Mouse (Mus musculus): ENCODE measurements around the gene 6330409D20Rik. TPM values are rescaled to one million over a fixed set of nuclear protein-coding genes. Genes with fewer than 3 reads are reported as not detected.
A peak's percentile ranks its signal among the peaks of the same experiment; 100 is the strongest.

6330409D20Rik gene
- polyA plus RNA-seq, 1 experiment from 2014 or later = not detected

DNA sequence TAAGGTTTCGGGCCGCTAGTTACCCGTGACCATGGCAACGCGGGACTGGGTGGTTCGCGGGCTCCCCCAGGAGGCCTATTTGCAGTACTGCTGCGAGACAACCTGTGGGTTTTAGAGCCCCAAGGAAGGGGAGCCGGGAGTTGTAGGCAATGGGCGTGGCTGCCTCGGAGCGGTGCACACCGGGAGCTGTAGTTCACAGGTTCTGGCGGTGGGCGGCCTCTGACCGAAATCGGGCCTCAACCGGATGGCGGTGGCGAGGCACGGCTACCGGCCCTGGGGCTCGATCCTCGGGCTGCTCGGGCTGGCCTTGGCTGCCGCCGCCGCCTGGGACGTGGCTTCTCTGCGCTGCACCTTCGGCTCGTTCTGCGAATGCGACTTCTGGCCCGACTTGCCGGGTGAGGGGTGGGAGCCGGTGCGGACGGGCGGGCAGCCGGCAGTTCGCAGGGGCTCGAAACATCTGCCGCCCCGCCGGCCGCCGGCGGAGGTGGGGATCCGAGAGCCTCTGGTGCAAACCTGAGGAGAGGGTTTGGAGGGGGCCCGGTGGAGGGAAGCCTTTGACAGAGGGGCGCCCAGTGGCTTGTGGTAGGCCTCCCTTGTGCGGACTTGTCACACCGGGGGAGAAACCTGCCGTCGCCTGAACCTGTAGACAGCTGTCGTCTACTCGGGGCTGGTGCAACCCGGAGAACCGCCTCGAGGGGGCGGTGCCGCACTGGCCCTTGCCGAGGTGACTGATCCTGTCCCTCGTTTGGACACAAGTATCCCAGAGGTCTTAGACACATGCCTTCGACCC, 16.4 kb upstream of the 6330409D20Rik start, which contains the start of gene Tor2a:
Tor2a (plus strand) TSS at position 179 of the 790 bp plus-strand sequence.
- Histone ChIP-seq H3K27me3 (no peaks in the 10 kb centered on the region), H3K36me3 (replicated peaks) (peaks cover 23% of the 10 kb centered on the region), H3K9me3 (replicated peaks) (no peaks in the 10 kb centered on the region), H3K4me1 (replicated peaks) (peaks cover 18% of the 10 kb centered on the region), H3K9ac (peak within 1 kb of the TSS; percentile 71), H3K4me2 (peak within 1 kb of the TSS; percentile 96), H3K4me3 (replicated peaks) (peak within 1 kb of the TSS; percentile 71), H3K27ac (replicated peaks) (peak within 1 kb of the TSS; percentile 79)
- peak; percentile 90 for ATAC-seq (ENCODE audit: insufficient read depth)
- under 1% methylated on average over 66 of the region's 66 CpGs for WGBS (ENCODE audit: insufficient replicate concordance)

- Histone ChIP-seq H3K4me3 (replicated peaks) (peak overlapping the region; percentile 71), H3K4me2 (peak overlapping the region; percentile 96)
Measured at GRCm38 (mm10) chr2:32756674-32757055, 15.8 kb upstream of the 6330409D20Rik start.

DNA sequence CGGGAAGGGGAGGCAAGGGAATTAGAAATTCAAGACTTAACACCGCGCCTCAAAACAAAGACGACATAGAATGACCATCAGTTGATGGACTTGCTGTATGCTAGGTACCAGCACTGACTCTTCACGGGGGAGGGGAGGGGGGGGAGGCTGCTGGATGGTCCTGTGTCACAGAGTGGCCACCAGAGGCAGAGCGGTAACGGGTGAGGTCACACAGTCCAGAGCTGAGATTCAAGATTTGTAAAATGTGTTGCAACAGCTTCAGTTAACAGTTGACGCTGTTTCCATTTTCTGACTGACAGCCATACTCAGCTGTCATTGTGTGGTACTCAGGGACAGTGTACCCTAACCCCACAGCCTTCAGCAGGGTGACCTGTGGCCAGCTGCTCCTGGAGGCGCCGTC, 11.4 kb upstream of the 6330409D20Rik start:
- no peak; the same call in 1 of the 2 replicates for ATAC-seq (ENCODE audit: insufficient read depth)
- Histone ChIP-seq H3K27ac (replicated peaks) (no peak overlapping the region), H3K27me3 (no peaks in the 10 kb centered on the region), H3K4me1 (replicated peaks) (peaks cover 9% of the 10 kb centered on the region), H3K9ac (no peak overlapping the region), H3K4me2 (peak overlapping the region; percentile 41; the same call in 1 of the 2 replicates), H3K36me3 (replicated peaks) (0 out of 2 replicates have a peak, but pooled peaks cover 5% of the 10 kb centered on the region), H3K4me3 (replicated peaks) (no peak overlapping the region), H3K9me3 (replicated peaks) (no peaks in the 10 kb centered on the region)
- WGBS (ENCODE audit: insufficient replicate concordance) = 67% methylated on average over 10 of the region's 10 CpGs

More at GRCm38 (mm10) chr2:32756674-32757055, 15.8 kb upstream of the 6330409D20Rik start:
- Histone ChIP-seq H3K36me3 (replicated peaks) (peaks cover 20% of the 10 kb centered on the region), H3K27me3 (no peaks in the 10 kb centered on the region), H3K4me1 (replicated peaks) (peaks cover 18% of the 10 kb centered on the region), H3K9me3 (replicated peaks) (no peaks in the 10 kb centered on the region), H3K9ac (no peak overlapping the region), H3K27ac (replicated peaks) (no peak overlapping the region)
- ATAC-seq (ENCODE audit: insufficient read depth) = no peak
- whole genome bisulfite sequencing (ENCODE audit: insufficient replicate concordance) = 36% methylated on average over 6 of the region's 6 CpGs

DNA sequence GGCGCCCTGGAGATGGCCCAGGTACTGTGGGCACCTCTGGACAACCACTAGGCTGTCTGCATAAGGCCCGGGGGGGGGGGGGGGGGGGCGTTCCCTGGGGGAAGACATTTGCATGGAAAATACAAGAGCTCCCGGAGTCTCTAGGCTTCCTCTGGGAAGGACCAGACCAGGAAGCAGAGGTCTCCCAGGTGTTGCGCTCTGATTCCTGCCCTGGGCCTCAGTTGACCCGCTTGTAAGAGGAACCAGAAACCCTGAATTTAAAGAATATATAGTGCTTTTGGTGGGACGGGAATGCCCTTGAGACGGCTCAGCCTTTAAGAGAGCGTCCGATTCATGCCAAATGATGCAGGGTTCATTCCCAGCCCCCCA, 10.8 kb upstream of the 6330409D20Rik start:
- Histone ChIP-seq H3K9ac (no peak overlapping the region), H3K4me1 (replicated peaks) (peaks cover 6% of the 10 kb centered on the region), H3K27ac (replicated peaks) (peak overlapping the region; percentile 48; the same call in 1 of the 2 replicates), H3K9me3 (replicated peaks) (no peaks in the 10 kb centered on the region), H3K36me3 (replicated peaks) (0 out of 2 replicates have a peak, but pooled peaks cover 5% of the 10 kb centered on the region), H3K4me3 (replicated peaks) (peak overlapping the region; percentile 34), H3K27me3 (no peaks in the 10 kb centered on the region), H3K4me2 (peak overlapping the region; percentile 41; the same call in 1 of the 2 replicates)
- WGBS (ENCODE audit: insufficient replicate concordance) = 54% methylated on average over 10 of the region's 10 CpGs
- no peak for ATAC-seq (ENCODE audit: insufficient read depth)

DNA sequence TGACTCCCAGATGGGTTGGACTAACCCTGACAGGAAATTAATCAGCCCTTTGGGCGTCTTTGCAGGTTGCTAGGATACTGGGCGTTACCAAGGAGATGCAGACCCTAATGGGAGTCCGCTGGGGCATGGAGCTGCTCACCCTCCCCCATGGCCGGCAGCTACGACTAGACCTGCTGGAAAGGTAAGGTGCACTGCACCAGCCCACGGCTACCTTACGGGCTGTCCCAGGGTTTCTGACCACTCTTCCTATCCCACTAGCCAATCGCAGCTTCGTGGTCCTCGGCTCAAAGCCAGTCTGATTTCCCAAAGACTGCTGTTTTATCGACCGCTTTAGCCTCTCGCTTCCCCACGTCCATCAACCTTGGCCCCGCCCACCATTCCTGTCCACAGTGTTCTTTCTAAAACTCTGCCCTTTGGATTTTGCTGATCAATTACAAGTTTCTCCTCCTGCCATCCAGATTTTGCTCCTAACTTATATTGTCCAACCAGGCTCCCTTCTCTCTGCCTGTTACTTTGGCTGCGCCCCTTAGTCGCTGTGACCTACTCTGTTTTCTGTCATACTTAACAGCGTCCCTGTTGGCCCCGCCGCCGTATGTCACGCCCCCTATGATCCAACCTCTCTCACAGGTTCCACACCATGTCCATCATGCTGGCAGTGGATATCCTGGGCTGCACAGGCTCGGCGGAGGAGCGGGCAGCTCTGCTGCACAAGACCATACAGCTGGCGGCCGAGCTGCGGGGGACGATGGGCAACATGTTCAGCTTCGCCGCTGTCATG, 10.3 kb upstream of the 6330409D20Rik start:
- Histone ChIP-seq H3K4me2 (peak overlapping the region; percentile 41), H3K9me3 (replicated peaks) (no peaks in the 10 kb centered on the region), H3K4me1 (replicated peaks) (peaks cover 5% of the 10 kb centered on the region; the same call in 1 of the 2 replicates), H3K4me3 (replicated peaks) (peak overlapping the region; percentile 34), H3K27ac (replicated peaks) (peak overlapping the region; percentile 48; the same call in 1 of the 2 replicates), H3K27me3 (no peaks in the 10 kb centered on the region), H3K36me3 (replicated peaks) (0 out of 2 replicates have a peak, but pooled peaks cover 5% of the 10 kb centered on the region), H3K9ac (no peak overlapping the region)
- ATAC-seq (ENCODE audit: insufficient read depth) = peak; percentile 69
- WGBS (ENCODE audit: insufficient replicate concordance) = 66% methylated on average over 31 of the region's 31 CpGs

DNA sequence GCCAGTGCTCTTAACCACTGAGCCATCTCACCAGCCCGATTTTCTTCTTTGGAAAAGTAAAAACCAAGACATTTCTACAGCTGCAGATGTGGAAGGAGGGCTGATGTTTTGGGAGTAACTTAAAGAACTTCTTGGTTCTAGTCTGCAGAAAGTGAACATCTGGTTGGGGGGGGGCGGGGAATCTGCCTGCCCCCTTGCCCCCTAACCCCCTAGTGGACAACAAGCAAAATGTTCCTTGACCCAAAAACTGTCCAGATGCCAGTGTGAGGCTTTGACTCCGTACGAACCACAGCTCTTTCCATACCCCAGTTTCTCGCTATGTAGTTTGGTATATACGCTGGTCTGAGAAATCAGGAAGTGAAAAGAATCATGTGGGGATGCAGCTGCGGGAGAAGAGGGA, 9.4 kb upstream of the 6330409D20Rik start:
- no peak overlapping the region for H3K4me2 ChIP-seq
- no peak for ATAC-seq (ENCODE audit: insufficient read depth)
- H3K4me1 ChIP-seq (replicated peaks) = peaks cover 5% of the 10 kb centered on the region; the same call in 1 of the 2 replicates
- WGBS (ENCODE audit: insufficient replicate concordance) = 66% methylated on average over 7 of the region's 7 CpGs
- no peaks in the 10 kb centered on the region for H3K9me3 ChIP-seq (replicated peaks)
- H3K27ac ChIP-seq (replicated peaks) = no peak overlapping the region
- no peaks in the 10 kb centered on the region for H3K27me3 ChIP-seq
- H3K36me3 ChIP-seq (replicated peaks) = 0 out of 2 replicates have a peak, but pooled peaks cover 7% of the 10 kb centered on the region
- no peak overlapping the region for H3K4me3 ChIP-seq (replicated peaks)
- H3K9ac ChIP-seq = no peak overlapping the region

DNA sequence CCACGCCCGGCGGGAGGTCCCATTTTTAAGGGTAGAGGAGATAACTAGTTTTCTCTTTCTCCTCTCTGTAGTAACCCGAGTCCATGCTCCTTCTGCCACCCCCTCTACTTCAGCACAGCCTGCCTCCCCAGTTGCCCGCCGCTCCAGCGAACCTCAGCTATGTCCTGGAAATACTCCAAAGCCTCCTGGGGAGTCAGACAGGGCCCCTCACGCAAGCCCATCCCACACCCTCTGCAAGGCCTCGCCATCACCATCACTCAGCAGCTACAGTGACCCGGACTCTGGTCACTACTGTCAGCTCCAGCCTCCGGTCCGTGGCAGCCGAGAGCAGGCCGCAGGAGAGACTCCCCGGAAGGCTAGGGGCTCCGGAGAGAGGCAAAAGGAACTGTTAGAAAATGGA, 8.3 kb upstream of the 6330409D20Rik start:
- H3K4me1 ChIP-seq (replicated peaks) = peaks cover 5% of the 10 kb centered on the region; the same call in 1 of the 2 replicates
- 80% methylated on average over 16 of the region's 16 CpGs for WGBS (ENCODE audit: insufficient replicate concordance)
- no peak overlapping the region for H3K9ac ChIP-seq
- H3K27me3 ChIP-seq = no peaks in the 10 kb centered on the region
- H3K4me2 ChIP-seq = no peak overlapping the region
- no peaks in the 10 kb centered on the region for H3K9me3 ChIP-seq (replicated peaks)
- 0 out of 2 replicates have a peak, but pooled peaks cover 2% of the 10 kb centered on the region for H3K36me3 ChIP-seq (replicated peaks)
- no peak overlapping the region for H3K4me3 ChIP-seq (replicated peaks)
- H3K27ac ChIP-seq (replicated peaks) = no peak overlapping the region
- no peak for ATAC-seq (ENCODE audit: insufficient read depth)

DNA sequence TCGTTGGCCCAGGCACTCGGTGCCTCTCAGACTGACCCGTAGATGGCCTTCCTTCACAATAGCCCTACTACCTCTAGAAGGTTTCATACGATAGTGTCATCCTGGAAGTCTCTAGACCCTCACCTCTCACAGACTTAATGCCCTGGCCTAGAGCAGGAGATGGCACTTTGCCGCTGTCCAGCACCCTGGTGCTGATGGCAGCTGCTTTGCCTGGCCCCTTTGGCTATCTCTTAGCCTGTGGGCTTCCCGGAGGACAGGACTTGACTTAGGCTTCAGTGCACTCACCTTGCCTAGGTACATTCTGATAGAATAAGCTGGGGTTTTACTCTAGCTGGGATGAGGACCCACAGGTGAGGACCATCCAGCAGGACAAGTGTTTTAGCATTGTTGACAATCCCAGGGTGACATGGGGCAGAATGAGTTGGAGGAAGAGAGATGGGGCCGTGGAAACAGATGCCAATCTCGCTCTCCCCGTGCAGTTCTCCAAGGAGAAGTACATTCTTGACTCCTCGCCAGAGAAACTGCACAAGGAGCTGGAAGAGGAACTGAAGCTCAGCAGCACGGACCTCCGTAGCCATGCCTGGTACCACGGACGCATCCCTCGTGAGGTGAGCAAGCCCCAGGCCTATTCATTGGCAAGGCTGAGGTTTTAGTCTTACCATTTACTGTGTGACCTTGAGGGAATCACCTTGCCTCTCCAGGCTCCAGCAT, 3.6 kb upstream of the 6330409D20Rik start:
- ATAC-seq (ENCODE audit: insufficient read depth) = no peak
- Histone ChIP-seq H3K36me3 (replicated peaks) (0 out of 2 replicates have a peak, but pooled peaks cover 2% of the 10 kb centered on the region), H3K4me3 (replicated peaks) (no peak overlapping the region), H3K4me1 (replicated peaks) (peaks cover 6% of the 10 kb centered on the region), H3K4me2 (no peak overlapping the region), H3K9ac (no peak overlapping the region), H3K9me3 (replicated peaks) (no peaks in the 10 kb centered on the region), H3K27ac (replicated peaks) (no peak overlapping the region), H3K27me3 (peaks cover 21% of the 10 kb centered on the region)
- 62% methylated on average over 15 of the region's 15 CpGs for WGBS (ENCODE audit: insufficient replicate concordance)

DNA sequence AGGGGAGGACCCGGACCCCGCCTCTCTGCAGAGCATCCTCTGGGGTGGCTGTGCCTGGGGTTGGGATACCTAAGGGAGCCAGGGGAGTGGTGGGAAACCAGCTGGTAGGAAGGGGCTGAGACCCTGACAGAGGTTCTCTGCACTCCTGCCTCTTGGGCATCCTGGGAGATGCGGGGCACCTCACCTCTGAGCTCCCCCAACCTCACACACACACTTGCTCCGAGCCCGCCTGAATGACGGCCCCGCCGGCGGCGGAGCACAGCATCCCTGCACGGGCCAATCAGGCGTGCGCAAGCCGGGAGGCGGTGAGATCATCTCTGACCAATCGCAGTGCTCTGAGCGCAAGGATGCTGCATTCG, 1.3 kb upstream of the 6330409D20Rik start:
- Histone ChIP-seq H3K4me2 (no peak overlapping the region), H3K27ac (replicated peaks) (no peak overlapping the region), H3K36me3 (replicated peaks) (0 out of 2 replicates have a peak, but pooled peaks cover 2% of the 10 kb centered on the region), H3K9ac (no peak overlapping the region), H3K4me3 (replicated peaks) (no peak overlapping the region), H3K27me3 (peaks cover 21% of the 10 kb centered on the region), H3K4me1 (replicated peaks) (peaks cover 6% of the 10 kb centered on the region), H3K9me3 (replicated peaks) (no peaks in the 10 kb centered on the region)
- WGBS (ENCODE audit: insufficient replicate concordance) = 70% methylated on average over 18 of the region's 18 CpGs
- ATAC-seq (ENCODE audit: insufficient read depth) = no peak

- H3K9me3 ChIP-seq (replicated peaks) = no peaks in the 10 kb centered on the region
- H3K36me3 ChIP-seq (replicated peaks) = 0 out of 2 replicates have a peak, but pooled peaks cover 2% of the 10 kb centered on the region
- peaks cover 11% of the 10 kb centered on the region for H3K4me1 ChIP-seq (replicated peaks)
- WGBS (ENCODE audit: insufficient replicate concordance) = 32% methylated on average over 56 of the region's 58 CpGs
- peaks cover 21% of the 10 kb centered on the region for H3K27me3 ChIP-seq
- peak overlapping the region; percentile 23; the same call in 1 of the 2 replicates for H3K4me3 ChIP-seq (replicated peaks)
- ATAC-seq (ENCODE audit: insufficient read depth) = no peak
- no peak overlapping the region for H3K9ac ChIP-seq
- H3K27ac ChIP-seq (replicated peaks) = no peak overlapping the region
- peak overlapping the region; percentile 59 for H3K4me2 ChIP-seq
Measured at GRCm38 (mm10) chr2:32741273-32742172, 707 bp upstream of the 6330409D20Rik start.

All from liver, embryonic 15.5 days (tissue).